Mouse (Mus musculus): ENCODE results near the gene Lonrf3.

Gene Lonrf3

GRCm38 (mm10) chrX:36328271-36329039 lies at the start of gene Lonrf3:
Gene Lonrf3 (plus strand): TSS chrX:36328353.
- in situ Hi-C loops (cut with MboI, MseI): no loop called here

DNA sequence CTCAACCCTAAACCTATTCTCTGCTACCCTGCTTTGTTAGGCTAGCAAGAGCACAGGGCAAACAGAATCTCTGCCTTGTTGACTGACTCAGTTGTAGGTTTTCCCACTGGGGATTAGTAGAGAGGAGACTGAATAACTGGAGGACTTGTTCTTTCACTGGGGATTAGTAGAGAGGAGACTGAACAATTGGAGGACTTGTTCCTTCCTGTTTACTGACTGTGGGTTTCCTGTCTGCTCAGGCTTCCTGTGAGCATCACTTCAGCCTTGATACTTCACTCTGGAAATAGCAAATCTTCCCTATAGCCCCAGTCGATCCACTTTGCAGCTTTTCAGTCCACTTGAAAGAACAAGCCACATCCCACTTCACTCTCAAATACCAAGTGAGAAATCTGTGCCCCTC lies 49.4 kb upstream of the Lonrf3 start:
- in situ Hi-C loops (cut with MboI, MseI): no loop called here

DNA sequence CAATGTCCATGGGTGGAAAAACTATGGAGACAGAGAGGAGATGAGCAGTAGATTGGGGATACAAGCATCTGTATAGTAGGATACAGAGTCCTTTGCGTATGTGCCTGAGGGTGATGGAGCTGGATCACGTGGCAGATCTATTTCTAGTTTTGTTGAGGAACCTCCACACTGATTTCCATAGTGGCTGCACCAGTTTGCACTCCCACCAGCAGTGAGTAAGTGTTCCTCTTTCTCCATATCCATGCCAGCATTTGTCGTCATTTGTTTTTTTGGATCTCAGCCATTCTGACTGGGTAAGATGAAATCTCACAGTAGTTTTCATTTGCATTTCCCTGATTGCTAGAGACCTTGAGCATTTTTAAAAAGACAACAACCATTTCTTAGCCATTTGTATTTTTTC lies 16.7 kb upstream of the Lonrf3 start:
- in situ Hi-C loops (cut with MboI, MseI): no loop called here

DNA sequence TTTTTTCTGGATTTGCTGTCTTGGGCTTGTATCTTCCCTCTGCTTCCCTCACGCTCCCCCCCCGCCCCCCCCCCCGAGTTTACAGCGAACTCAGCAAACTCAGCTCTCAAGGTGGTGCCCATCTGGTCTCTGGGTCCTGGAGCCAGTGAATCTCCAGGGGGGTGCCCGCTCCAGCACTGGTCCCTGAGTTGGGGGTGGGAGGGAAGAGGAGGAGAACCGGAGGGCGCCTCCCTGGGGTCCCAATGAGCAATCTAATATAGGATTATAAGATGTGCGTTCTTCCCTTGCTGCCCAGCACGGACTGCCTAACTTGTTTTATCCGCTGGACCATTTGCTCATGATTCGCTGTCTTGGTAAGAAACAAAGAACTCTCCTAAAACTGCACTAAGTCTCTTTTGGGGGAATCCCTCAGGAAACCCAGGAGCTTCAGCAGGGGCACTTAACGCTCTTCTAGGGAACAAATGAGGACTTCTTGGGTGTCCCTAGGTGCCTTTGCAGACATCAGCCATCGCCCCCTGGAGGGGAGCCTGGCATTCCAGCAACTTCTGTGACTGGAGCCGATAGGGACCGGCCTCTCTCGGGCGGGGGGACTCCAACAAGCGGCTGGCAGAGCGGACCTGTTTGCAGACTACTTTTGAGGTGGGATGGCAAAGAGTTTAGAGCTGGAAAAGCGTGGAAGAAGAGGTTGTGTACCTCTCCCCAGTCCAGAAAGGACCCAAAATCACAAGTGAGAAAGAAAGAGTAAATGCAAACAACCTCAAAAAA lies 480 bp upstream of the Lonrf3 start:
- in situ Hi-C loops (cut with MboI, MseI): no loop called here

DNA sequence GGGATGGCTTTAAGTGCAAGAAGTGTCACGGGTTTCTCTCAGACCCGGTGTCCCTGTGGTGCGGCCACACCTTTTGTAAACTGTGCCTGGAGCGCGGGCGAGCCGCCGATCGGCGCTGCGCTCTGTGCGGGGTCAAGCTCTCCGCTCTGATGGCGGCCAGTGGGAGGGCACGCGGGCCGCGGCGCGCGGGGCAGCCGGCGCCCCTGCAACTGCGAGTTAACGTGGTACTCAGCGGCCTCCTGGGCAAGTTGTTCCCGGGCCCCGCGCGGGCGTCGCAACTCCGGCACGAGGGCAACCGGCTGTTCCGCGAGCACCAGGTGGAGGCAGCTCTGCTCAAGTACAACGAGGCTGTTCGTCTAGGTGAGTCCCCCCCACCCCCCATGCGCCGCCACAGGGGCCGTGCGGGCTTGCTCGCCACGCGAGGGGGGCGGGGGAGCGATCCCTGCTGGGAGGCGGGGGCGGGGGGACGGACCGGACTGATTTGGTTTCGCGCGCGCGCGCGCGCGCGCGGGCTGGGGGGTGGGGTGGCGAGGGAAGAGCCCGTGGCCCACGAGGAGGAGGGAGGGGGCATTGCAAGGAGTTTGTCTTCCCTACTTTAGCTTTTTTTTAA lies 992 bp downstream of the Lonrf3 start:
- in situ Hi-C loops (cut with MboI, MseI): no loop called here

DNA sequence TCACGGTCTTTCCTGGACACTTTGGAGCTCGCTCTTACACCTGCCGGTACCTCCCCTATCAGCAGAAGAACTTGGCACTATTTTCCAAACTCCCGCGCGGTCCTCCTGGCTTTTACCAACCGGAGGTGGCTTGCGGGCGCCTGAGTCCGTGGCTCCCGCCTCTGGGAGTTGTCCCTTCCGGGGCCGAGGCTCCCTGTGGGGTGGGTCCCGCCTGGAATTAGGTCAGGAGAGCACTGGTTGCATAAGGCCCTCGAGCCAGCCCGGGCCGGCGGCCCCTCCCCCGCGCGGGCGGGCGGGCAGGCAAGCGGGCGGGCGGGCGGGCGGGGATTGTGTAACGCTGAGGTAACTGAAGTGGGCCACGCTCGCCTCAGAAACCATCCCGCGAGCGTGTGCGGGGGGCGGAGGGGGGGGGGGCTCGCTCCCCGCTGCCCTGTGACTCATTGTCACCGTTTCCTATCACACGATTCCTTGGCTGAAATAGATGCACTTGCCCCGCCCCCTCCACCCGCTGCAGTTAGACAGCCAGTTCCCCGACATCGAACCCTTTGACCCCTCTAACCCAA lies 1.8 kb downstream of the Lonrf3 start:
- in situ Hi-C loops (cut with MboI, MseI): no loop called here

- in situ Hi-C loops (cut with MboI, MseI): no loop called here
Measured at GRCm38 (mm10) chrX:36352446-36352845, 24.3 kb downstream of the Lonrf3 start.

DNA sequence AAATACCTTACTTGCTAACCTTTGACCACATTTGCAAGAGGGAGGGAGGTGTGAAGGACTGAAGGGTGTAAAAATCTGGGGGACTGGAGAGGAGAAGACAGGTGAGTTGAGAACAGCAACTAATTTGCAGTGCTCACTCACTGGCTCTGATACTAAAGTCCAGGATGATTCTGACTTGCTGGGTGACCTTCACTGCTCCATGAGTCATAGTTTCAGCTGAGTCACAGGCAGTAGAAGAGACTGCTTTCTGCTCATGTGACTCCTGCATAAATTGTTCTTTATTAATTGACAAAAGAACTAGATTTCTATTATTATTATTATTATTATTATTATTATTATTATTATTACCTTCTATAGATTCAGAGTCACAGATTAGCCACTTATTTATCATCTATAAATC lies 57.2 kb downstream of the Lonrf3 start:
- in situ Hi-C loops (cut with MboI, MseI): loop anchor here (5.0 to 25.0 kb wide), 2 partner anchors 158 to 548 kb away; no protein-coding TSS in a partner anchor

- in situ Hi-C loops (cut with MboI, MseI): loop anchor here (5.0 to 25.0 kb wide), 2 partner anchors 163 to 553 kb away; no protein-coding TSS in a partner anchor
Measured at GRCm38 (mm10) chrX:36389971-36390370, 61.8 kb downstream of the Lonrf3 start.

DNA sequence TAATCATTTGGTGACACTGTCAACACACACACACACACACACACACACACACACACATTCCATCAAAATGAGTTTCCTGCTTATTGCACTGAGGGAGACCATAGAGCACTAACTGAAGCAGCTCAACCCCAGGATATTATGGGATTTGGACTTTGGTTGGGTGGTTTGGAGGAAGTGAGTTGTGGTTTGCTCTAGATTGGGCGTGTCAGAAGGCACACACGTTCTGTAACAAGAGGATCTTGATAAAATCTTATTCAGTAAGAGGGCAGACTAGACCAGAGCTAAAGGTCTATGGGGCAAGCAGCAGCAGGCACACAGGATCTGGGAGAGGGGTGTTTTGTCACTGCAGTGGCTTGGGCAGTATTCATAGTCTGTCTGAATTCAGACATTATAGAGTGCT lies 62.4 kb downstream of the Lonrf3 start:
- in situ Hi-C loops (cut with MboI, MseI): loop anchor here (25.0 kb wide), 1 partner anchor 553 kb away; no protein-coding TSS in a partner anchor

- in situ Hi-C loops (cut with MboI, MseI): loop anchor here (25.0 kb wide), 1 partner anchor 555 kb away; no protein-coding TSS in a partner anchor
Measured at GRCm38 (mm10) chrX:36392672-36393071, 64.5 kb downstream of the Lonrf3 start.

- in situ Hi-C loops (cut with MboI, MseI): loop anchor here (25.0 kb wide), 1 partner anchor 556 kb away; no protein-coding TSS in a partner anchor
Measured at GRCm38 (mm10) chrX:36393279-36393678, 65.1 kb downstream of the Lonrf3 start.

GRCm38 (mm10) chrX:36400980-36401379 lies 72.8 kb downstream of the Lonrf3 start, which contains the start of gene Gm6268:
Gene Gm6268 (plus strand): TSS chrX:36401280.
- in situ Hi-C loops (cut with MboI, MseI): no loop called here

DNA sequence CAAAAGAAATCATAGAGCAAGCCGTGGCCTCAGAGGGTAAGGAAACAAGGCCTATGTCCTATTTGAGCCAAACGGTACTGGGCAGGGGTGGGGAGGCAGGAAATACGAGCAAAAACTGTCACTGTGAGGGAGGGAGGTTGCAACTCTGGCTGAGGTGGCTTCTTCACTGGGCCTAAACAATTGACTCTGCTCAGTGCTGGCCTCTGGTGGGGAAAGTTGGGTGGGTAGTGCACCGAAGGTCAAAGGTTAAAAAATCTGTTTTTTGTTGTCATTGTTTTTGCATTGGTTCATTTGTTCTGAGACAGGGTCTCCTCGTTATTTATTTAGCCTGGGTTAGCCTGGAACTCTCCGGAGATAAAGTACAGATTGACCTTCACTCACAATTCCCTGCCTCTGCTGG lies 74.2 kb downstream of the Lonrf3 start:
- in situ Hi-C loops (cut with MboI, MseI): no loop called here

Data from regulatory T cell (primary cell).